Mouse (Mus musculus) retina, embryonic 14.5 days (tissue): ENCODE measurements around the gene Ogdh.
"Not testable (repeated sequence)": the region's sequence is repeated elsewhere in the genome, so short reads cannot be mapped to it uniquely, and the experiment has no call there.

ENCODE experiments used
- DNase-seq: peaks from one replicate; pipeline ENCODE4 v3.0.0-alpha.2; 2015; ENCODE audit warnings: low spot score

Ogdh gene

DNA sequence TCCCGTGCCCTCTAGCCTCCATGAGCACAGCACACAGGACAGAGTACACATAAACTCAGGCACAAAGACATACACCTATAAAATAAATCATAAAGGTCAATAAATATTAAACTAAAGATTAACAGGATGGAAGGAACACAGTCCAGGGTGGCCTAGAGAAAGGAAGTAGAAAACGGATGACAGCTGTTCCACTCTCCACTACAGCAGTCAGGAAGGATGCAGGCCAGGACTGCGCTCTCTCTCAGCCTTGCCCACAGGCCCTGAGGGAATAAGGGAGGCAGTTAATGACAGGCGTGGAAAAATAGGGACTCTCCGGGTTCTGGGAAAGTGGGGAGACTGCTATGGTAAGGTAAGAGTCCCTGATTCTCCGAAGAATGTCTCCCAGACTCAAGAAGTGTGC is 75.0 kb downstream of the Ogdh start:
- no peak for DNase-seq

DNA sequence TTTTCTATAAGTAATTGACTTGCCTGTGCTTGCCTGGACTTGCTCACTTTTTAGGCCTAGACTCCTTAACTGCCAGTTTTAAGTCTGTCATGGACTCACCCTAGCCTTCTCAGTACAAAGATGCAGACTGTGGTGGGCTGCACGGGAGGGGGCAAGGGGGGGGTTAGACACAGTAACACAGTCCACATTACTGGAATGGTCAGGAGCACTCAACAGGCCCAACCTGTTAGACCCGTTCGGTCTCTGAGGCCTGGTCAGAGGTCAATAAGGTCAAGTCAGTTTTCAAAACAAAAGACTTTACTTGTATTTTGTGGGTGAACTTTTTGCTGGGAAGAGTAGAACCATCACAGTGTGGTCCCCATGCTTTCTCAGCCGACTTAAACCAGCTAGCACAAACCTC is 75.7 kb downstream of the Ogdh start:
- no peak for DNase-seq

DNA sequence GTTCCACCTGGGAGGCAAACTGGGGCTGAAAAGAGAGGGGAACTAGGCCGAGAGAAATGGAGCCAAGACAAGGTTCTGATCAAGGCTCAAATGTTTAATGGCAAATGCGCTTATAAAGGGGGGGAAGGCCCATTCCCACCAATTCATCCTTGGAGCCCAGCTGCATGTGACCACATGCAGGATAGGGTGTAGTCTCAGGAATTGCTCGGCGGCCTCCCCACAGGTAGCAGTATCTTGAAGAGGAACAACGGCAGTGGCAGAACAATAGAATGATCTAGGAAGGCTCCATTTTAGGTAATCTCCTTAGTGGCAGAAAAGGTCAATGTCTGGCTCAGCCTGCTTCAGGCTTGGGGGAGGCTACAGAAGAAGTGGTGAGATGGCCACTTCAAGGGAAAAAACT is 76.6 kb downstream of the Ogdh start:
- not testable (repeated sequence) for DNase-seq

DNA sequence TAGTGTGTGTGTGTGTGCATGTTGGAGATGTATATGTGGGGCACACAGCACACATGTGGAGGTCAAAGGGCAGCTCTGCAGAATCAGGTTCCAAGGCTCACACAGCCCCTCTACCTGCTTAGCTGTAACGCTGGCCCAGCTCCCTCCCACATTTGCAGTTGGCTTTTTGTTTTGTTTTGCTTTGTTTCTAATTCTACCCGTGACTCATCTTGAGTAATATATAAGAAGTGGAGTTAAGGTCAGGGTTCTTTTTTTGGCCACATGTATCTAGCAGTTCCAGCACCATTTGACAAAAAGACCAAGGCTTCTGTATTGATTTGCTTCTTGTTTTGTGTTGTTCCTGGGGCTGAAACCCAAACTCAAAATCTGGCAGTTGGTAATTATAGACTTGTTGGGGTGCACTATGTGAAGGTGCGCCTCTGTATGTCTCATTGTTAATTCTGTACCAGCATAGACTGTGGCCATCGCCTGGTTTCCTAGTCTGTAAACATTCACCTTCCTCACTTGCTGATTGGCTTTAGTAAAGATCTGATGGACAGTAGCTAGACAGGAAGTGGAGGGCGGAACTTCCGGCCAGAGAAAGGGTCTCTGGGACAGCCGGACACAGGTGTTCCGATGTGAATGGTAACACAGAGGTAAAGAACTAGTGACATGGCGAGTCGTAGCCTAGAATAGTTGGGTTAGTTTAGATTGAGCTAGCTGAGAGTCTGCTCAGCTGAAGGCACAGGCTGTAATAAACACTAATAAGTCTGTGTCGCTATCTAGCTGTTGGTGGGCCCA is 80.1 kb downstream of the Ogdh start:
- DNase-seq, result no peak

DNA sequence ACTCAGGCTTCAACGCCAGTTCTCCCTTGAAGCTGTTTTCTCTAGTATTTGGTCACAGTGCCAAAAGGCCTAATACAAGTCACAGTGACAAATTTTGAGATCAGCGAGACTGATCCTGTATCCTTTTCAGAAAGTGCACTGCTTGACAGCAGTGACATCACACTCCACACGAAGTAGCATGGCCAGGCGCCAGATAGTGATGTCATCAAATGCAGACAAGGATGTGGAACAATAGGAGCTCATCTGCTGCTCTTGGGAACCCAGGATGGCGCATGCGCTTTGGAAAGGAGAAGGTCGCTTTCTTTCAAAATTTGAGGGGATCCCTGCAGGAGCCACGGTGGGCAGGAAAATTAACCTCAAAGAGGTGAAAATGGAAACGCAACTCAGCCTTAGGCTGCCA is 81.4 kb downstream of the Ogdh start:
- DNase-seq, result no peak

DNA sequence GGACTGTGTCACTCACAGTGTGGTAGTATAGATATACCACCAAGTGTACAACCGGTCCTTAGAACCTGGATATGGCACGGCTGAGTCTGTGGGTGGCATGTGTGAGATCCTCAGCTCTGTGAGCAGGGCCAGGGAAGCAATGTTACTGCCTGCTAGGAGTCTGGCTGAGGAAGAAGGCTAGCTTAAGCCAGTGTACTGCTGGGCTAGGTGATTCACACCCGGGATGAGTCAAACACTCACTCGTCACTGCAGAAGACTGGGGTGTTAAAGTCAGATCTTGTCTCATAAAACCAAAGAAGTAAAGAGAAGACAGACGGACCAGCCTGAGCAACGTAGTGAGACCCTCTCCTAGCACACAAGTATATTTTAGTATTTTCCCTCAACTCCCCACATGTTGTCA is 89.5 kb downstream of the Ogdh start:
- DNase-seq, result no peak

DNA sequence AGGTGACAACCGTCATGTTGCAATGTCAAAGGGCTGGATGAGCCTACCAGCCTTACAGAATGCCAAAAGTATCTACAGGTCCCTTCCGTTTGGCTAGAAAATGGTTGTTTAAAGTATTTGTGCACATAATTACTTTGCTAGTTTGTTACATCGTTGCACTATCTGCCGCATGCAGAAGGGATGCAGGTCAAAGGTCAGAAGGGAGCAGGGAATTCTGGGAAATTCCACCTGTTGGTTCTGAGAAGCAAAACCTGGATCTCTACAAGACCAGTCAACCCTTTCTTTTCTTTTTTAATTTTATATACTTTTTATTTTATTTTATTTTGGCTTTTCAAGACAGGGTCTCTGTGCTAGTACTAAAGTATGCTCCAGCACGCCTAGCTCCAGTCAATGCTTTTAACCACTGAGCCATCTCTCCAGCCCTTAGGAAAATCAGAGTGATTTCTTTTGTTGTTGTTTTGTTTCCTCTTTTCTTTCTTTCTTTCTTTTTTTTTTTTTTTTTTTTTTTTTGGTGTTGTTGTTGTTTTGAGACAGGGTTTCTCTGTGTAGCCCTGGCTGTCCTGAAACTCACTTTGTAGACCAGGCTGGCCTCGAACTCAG is 96.8 kb downstream of the Ogdh start:
- no peak for DNase-seq

DNA sequence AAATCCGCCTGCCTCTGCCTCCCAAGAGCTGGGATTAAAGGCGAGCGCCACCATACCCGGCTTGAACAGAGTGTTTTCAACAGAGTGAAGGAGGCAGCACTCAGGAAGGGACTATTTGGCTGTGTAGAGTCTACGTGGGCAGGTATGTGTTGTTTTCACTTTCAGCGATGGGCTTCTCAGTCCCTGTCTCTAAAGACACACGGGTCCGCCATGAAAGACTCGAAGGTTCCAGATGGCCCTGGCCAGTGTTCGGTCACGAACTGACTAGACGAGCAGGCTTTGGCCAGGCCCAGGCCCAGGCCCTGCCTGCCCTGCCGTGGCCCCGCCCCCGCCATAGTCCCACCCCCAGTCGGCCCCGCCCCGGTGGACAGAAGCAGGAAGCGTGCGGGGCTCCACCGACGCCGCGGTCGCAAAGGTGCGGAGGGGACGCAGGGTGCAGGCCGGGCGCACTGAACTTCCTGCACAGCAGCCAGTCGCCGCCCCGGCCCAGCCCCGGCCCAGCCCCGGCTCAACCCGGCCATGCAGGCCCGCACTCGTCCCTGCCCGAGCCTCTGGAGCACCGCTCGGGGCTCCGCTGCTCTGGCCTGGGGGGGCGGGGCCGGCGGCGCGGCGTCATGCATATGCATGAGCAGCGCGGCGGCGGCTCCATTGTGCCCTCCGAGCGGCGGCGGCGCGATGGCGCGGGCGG is 97.4 kb downstream of the Ogdh start, which contains the start of gene Zmiz2:
Zmiz2 (plus strand) TSS at position 349 of the 688 bp plus-strand sequence.
- peak; percentile 92 for DNase-seq

DNA sequence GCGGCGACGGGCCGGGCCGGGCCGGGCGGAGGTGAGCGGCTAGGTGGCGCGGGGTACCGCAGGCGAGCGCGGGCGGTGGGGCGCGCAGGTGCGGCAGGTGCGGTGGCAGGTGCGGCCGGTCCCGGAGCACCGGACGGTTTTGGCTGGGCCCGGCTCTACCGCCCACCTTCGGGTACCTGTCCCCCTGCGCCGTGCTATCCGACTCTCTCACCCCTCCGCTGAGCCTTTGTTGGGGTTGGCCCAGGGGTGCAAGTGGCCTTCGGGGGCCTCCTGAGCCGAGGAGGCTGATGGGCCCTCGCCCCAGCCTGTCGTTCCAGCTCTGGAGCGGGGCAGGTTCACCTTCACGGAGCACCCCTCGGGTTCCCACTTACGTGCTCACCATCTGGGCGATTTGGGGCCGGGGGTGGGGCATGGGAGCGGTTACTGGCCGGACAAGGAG is 98.1 kb downstream of the Ogdh start:
- DNase-seq, result peak; percentile 25

DNA sequence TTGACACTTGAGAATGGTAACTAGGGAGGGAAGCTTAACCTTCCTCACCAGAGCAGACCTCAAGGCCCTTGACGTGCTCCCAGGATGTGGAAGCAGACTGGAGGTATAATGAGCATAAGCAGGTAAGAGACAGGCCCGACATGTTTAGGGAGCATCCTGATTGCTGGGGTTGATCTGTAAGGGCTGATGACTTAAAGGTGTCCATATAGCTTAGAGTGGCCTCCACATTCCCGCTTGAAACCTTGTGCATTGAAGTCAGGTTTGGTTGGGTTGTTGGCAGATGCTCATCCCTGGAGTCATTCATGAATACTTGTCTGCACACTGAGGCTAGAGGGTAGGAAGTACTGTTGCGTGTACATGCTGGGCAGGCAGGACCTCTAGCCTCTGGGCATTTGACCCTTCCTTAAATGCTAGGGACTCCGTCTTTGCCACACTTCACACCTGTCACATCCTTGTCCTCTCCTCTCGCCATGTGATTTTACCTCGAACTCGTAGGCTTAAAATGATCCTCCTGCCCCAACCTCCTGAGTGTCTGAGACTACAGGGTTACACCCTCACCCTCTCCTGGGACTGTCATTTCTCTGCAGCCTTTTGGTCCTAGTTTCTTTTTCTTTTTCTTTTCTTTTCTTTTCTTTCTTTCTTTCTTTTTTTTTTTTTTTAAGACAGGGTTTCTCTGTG is 99.1 kb downstream of the Ogdh start:
- DNase-seq, result no peak

DNA sequence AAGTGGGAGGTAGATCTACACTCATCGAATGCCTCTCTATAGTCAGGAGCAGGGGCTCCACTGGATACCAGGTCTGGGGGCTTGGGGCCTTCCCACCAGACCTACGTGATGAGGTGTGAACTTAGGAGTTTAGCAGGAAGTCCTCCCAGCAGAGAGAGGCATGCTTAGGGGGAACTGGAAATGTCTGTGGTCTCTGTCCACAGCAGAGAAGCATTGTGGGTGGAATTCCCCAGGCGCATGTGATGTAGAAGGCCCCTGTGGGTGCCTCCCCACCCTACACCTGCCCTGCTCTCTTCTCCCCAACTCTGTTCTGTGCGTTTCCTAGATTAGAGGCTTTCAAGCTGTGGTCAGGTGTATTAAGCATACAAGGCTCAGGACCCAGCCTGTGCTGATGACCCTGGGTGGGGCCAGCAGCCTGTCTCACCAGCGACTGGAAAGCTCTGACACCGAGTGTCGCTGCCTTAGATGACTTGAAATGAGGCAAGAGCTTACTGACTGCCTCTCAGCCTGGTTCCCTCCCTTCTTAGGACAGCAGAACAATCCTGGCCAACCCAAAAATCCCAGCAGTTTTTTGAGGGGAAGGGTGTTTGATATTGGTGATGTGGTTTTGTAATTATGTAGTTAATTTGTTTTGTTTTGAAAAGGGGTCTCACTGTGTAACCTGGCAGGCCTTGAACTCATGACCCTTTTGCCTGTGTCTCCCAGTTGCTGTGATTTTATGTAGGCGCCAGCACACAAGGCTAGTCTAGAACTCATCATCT is 100.3 kb downstream of the Ogdh start:
- DNase-seq, result no peak

DNA sequence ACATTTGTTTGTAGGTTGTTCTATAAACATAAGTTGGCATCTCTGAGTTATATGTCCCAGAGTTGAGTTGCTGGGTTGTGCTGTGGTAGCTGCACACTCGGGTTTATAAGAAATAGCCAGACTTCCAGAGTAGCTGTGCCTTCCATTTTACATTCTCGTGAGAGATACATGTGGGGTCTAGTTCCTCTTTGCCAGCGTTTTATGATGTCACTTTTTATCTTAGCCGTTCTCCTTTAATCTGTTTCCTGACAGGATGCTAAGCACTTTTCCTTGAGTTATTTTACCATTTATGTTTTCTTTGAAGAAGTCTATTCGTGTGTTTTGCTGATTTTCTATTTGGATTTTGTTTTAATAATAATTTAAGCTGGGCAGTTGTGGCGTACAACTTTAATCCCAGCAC is 101.4 kb downstream of the Ogdh start:
- DNase-seq, result no peak

DNA sequence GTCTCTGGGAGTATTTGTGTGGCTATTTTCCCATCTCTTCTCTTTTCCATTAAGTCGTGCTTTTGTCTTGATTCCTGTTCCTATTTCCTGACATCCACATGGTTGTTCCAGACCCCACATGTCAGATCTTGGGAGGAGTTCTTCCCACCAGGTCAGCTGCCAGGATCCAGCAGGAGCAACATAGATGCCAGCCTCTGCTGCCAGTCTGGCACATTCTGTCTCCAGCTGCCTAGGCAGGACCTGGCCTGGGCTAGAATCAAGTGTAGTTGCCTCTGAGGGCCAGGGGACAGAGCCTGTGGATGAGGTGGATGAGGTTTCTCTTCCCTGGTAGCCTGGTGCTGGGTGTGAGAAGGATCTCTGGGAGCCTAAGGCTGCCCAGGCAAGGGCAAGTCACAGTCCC is 102.4 kb downstream of the Ogdh start:
- DNase-seq, result no peak

DNA sequence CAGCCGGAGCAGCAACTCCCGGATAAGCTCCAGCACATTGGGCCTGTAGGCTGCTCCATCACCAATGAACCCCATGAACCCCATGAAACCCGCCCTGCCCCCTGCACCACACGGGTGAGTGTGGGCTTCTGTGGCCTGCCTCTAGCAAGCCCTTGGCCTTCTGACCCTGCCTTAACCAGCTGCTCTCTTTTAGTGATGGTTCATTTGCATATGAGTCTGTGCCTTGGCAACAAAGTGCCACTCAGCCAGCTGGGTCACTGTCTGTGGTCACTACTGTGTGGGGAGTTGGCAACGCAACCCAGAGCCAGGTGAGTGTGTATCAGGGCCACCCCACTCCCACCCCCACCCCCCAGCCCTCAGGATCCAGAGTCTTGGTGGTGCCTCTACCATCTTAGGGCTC is 104.1 kb downstream of the Ogdh start:
- DNase-seq, result no peak

DNA sequence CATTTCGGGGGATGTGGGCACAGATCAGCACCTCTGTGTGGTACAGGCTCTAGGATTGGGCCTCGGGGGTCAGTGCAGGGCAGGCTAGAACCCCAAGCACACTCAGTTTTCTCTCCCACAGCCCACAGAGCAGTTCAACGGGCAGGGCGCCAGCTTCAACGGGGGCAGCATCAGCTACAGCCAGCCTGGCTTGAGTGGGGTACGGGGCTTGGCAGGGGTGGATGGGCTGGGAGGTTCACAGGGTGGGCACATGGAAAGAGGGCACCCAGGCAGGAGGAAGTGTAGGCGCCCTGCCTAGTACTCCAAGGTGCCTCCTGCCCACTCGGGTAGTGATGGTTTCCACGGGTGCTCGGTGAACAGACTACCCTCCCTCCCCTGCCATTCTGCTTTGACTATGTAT is 106.7 kb downstream of the Ogdh start:
- DNase-seq, result no peak

DNA sequence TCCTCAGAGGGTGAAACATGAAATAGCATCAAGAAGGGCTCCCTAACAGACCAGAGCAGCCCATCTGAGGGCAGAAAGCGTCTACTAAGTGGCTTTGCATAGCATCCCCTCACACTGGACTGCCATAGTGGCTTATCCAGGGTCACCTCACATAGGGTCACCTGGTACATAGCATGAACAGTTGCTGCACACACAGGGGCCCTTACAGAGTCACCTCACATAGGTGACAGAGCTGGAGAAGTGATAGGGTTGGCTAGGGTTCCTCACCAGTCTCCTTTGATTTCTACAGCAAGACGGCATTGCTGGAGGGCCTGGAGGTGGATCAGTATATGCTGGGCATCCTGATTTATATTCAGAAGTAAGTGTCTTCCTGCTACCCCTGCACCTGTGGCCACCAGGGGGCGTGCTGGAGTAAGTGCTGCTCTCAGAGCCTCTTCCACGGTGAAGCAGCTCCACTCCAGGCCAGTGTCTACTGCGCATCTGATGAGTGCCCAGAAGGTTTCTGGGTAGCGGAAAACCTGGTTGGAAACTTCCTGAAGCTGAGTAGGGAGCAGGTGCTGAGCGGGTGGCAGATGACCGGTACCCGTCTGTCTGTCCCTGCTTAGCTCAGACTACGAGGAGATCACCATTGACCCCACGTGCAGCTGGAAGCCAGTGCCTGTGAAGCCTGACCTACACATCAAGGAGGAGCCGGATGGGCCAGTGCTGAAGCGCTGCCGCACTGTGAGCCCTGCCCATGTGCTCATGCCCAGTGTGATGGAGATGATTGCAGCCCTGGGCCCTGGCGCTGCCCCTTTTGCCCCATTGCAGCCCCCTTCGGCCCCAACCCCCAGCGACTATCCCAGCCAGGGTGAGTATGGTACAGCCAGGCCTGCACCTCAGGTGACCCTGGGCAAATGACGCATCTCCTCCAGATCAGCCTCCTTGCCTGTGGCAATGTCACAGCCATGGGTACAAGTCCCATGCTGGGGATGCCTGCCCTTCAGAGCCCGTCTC is 111.4 kb downstream of the Ogdh start:
- peak; percentile 72 for DNase-seq

DNA sequence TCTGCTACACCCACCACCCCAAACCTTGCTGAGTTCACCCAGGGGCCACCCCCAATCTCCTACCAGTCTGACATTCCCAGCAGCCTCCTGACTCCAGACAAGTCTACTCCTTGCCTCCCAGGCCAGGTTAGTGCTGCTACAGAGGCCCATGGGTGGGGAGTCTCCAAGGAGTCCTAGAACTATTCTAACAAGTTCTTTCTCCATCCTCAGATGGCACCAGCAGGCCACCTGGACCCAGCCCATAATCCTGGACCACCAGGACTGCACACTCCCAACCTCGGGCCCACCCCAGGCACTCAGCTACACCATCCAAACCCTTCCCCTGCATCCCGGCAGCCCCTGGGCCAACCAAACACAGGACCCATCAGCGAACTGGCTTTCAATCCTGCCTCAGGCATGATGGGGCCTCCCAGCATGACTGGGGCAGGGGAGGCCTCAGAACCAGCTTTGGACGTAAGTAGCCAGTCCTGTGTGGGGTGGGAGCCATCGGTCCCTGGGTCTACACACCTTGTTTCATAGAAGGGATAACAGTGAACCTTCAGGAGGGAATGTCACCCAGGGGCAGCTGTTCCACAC is 112.5 kb downstream of the Ogdh start:
- no peak for DNase-seq

DNA sequence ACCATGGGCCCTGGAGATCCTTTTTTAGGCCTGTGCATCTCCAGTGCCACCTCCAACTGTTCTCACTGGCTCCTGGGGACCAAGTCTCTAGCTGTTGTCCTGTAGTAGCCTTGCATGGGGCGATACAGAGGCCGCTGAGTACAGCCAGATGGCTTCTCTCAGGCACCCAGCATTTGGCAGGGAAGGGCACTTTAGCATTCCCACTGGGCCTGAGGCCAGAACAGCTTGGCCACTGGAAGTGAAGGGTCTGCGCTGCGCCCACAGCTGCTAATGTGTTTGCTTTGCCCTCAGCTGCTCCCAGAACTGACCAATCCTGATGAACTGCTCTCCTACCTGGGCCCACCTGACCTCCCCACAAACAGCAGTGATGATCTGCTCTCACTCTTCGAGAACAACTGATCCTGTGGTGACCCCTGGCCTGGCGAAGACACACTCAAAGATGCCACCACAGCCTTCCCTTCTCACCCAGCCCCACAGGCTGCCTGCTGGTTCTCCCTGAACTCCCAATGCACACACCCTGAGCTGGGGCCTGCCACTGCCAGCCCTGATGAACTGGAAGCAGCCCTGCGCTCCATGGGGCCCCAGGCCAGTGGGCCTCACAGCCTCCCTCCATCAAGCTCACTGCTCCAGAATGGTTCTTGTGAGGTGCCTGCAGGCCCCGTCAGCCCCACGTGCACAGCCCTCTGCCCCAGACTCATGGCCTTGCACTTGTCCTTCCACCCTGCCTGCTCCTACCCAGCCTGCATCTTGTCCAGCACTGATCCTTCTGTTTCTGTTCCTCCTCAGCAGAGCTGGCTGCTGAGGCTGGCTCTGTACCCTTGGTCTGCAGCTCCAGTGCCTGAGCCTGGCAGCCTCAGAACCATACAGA is 113.5 kb downstream of the Ogdh start:
- DNase-seq, result no peak

DNA sequence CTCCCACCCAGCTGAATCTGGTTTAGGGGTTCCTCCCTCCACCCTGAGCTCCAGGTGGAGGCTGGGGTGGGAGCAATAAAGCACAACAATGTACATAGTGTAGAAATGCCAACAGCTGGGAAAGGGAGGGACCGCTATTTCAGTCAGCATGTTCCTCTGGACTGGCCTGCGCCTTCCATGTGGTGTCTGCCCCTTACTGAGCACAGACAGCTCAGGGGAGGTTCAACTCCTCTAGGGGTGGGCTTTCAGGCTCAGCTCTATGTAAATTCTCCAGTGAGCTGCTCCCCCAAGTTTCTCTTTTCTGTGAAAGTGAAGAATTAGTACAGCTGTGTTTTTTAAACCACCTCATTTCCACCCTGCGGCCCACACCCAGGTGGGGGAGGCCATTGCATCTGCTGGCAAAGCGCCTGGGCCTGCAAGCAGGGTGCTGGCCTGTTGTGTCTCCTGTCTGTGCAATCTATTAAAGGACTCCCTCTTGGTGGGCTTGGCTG is 114.2 kb downstream of the Ogdh start:
- no peak for DNase-seq
